In the genomic region with DNA sequence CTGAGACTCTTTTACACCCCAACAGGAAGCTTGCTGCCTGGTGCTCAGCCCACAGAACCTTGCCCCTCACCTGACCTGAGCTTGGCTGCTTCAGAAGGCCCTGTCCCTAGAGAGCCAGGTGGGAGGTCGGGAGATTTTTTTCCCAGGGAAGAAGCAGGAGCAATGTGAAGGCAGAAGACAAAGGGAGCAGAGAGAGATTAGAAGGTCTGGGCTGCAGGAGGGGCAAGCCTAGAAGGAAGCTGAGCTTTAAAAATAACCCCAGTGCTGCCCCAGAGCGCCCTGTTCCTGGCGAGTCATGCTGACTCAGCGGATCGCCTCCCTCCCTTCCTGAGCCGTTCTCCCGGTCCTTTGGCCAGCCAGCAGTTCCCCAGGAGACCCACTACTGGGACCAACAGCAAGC, we compare ENCODE assay signal across 8 mouse cellular contexts. TPM values are rescaled to one million over a fixed set of nuclear protein-coding genes. Genes with fewer than 3 reads are reported as not detected.
DNase-seq lines count a peak whose midpoint lies in the region; ATAC-seq and TF ChIP-seq lines count a peak whose summit lies in the region.

No protein-coding gene starts in this region.

- H3K4me3 ChIP-seq in thymus, adult 2 months (ENCODE audit: control insufficient read depth, insufficient read depth, low read length) = peak overlapping the region; percentile 29; the same call in 1 of the 2 replicates
- H3K4me3 ChIP-seq in embryonic facial prominence, embryonic 13.5 days = 0 out of 2 replicates have a peak overlapping the region, but pooled peaks have one; percentile 12
- peak overlapping the region; percentile 18 for H3K4me3 ChIP-seq in limb, embryonic 10.5 days
- no peak overlapping the region for H3K4me3 ChIP-seq in midbrain, embryonic 15.5 days

- intact Hi-C loops in heart, postnatal 14 days (cut with DNase I) = no loop called here
- intact Hi-C loops in left cerebral cortex, postnatal 4 days (cut with DNase I) = loop anchor here (10.0 kb wide), 1 partner anchor 85 kb away; a partner anchor contains a TSS

- DNase-seq in thymus, adult 2 months = no peak
- no peak for DNase-seq in thymus, postnatal 25 days
- DNase-seq in heart, postnatal 14 days = peak; percentile 70 to 71
- DNase-seq in limb, embryonic 10.5 days (ENCODE audit: low spot score) = no peak
- DNase-seq in left cerebral cortex, postnatal 4 days = no peak
- no peak for DNase-seq in left cerebral cortex, adult 8-10 months (ENCODE audit: low spot score in 2 of 2)

- no peak for TF ChIP-seq POLR2A in thymus, adult 2 months (IDR thresholded peaks at IDR 0.05; ENCODE audit: control insufficient read depth, extremely low read depth, insufficient read depth, low read length, poor library complexity)

- peak overlapping the region; percentile 13 for H3K27ac ChIP-seq in thymus, adult 2 months (ENCODE audit: control insufficient read depth, insufficient read depth, low read length)
- H3K27ac ChIP-seq in embryonic facial prominence, embryonic 13.5 days = peak overlapping the region; percentile 44; the same call in 1 of the 2 replicates
- H3K27ac ChIP-seq in limb, embryonic 10.5 days = peak overlapping the region; percentile 66
- peak overlapping the region; percentile 32; the same call in 1 of the 2 replicates for H3K27ac ChIP-seq in midbrain, embryonic 15.5 days

- no peaks in the 10 kb centered on the region for H3K9me3 ChIP-seq in embryonic facial prominence, embryonic 13.5 days
- H3K9me3 ChIP-seq in limb, embryonic 10.5 days (replicated peaks) = no peaks in the 10 kb centered on the region
- no peaks in the 10 kb centered on the region for H3K9me3 ChIP-seq in midbrain, embryonic 15.5 days

- H3K9ac ChIP-seq in embryonic facial prominence, embryonic 13.5 days = peak overlapping the region; percentile 59
- peak overlapping the region; percentile 23; the same call in 1 of the 2 replicates for H3K9ac ChIP-seq in midbrain, embryonic 15.5 days

- peak overlapping the region; percentile 27; the same call in 1 of the 2 replicates for H3K4me2 ChIP-seq in embryonic facial prominence, embryonic 13.5 days
- 0 out of 2 replicates have a peak overlapping the region, but pooled peaks have one; percentile 2 for H3K4me2 ChIP-seq in midbrain, embryonic 15.5 days

- TF ChIP-seq CTCF in thymus, adult 2 months (IDR thresholded peaks at IDR 0.05; ENCODE audit: borderline replicate concordance, control insufficient read depth, extremely low read depth, insufficient read depth, low read length, poor library complexity) = no peak

- peaks cover 74% of the 10 kb centered on the region for H3K4me1 ChIP-seq in thymus, adult 2 months (replicated peaks; ENCODE audit: control insufficient read depth, insufficient read depth, low read length)
- peaks cover 39% of the 10 kb centered on the region for H3K4me1 ChIP-seq in embryonic facial prominence, embryonic 13.5 days
- H3K4me1 ChIP-seq in limb, embryonic 10.5 days = peaks cover 54% of the 10 kb centered on the region
- peaks cover 43% of the 10 kb centered on the region for H3K4me1 ChIP-seq in midbrain, embryonic 15.5 days

- no peaks in the 10 kb centered on the region for H3K27me3 ChIP-seq in thymus, adult 2 months (ENCODE audit: control insufficient read depth, insufficient read depth, low read length)
- H3K27me3 ChIP-seq in embryonic facial prominence, embryonic 13.5 days = no peaks in the 10 kb centered on the region
- H3K27me3 ChIP-seq in limb, embryonic 10.5 days (ENCODE audit: low read depth, poor library complexity, severe bottlenecking) = no peaks in the 10 kb centered on the region
- no peaks in the 10 kb centered on the region for H3K27me3 ChIP-seq in midbrain, embryonic 15.5 days (replicated peaks)

- no peaks in the 10 kb centered on the region for H3K36me3 ChIP-seq in thymus, adult 2 months (ENCODE audit: control insufficient read depth, insufficient read depth, low read length)
- H3K36me3 ChIP-seq in embryonic facial prominence, embryonic 13.5 days = peaks cover 29% of the 10 kb centered on the region
- peaks cover 43% of the 10 kb centered on the region for H3K36me3 ChIP-seq in limb, embryonic 10.5 days
- peaks cover 10% of the 10 kb centered on the region; the same call in 1 of the 2 replicates for H3K36me3 ChIP-seq in midbrain, embryonic 15.5 days (replicated peaks)

- ATAC-seq in embryonic facial prominence, embryonic 13.5 days (ENCODE audit: insufficient number of reproducible peaks, insufficient read depth, low FRiP score, low TSS enrichment, low read depth) = no peak
- no peak for ATAC-seq in midbrain, embryonic 15.5 days (replicated peaks)

- 10% methylated on average over 7 of the region's 7 CpGs for WGBS in thymus, adult 2 months
- WGBS in embryonic facial prominence, embryonic 13.5 days = 36% methylated on average over 7 of the region's 7 CpGs
- WGBS in limb, embryonic 10.5 days = 51% methylated on average over 7 of the region's 7 CpGs
- WGBS in midbrain, embryonic 15.5 days = 33% methylated on average over 7 of the region's 7 CpGs

RNA-seq across cellular contexts. Expression of a gene that starts 3.5 kb away (rescaled TPM):
- 33.6 and 35.5 TPM in 2 replicates for polyA plus RNA-seq in thymus, adult 2 months (2012; rRNA removed)
- polyA plus RNA-seq in embryonic facial prominence, embryonic 13.5 days (2015; fragmentation: Nextera tagmentation; extraction: Ambion mirVana) = 22.0 and 30.0 TPM in 2 replicates
- 10 to 100 TPM; 33.7 to 41.0 TPM for total RNA-seq in heart, postnatal 14 days (2021)
- polyA plus RNA-seq in limb, embryonic 10.5 days (2016; fragmentation: Nextera tagmentation; extraction: Ambion mirVana) = 25.9 and 28.1 TPM in 2 replicates
- polyA plus RNA-seq in midbrain, embryonic 15.5 days (2015; fragmentation: Nextera tagmentation; extraction: Ambion mirVana) = 42.0 and 45.2 TPM in 2 replicates
- 10 to 100 TPM; 83.3 to 85.8 TPM for total RNA-seq in left cerebral cortex, postnatal 4 days (2021)
- total RNA-seq in left cerebral cortex, adult 8-10 months (2022) = 10 to 100 TPM; 66.8 to 77.2 (median 73.1) TPM

RNA-seq across cellular contexts. Expression of a gene that starts 4.9 kb away (rescaled TPM):
- polyA plus RNA-seq in thymus, adult 2 months (2012; rRNA removed) = 169 and 184 TPM in 2 replicates
- 26.6 and 30.0 TPM in 2 replicates for polyA plus RNA-seq in embryonic facial prominence, embryonic 13.5 days (2015; fragmentation: Nextera tagmentation; extraction: Ambion mirVana)
- 10 to 100 TPM; 10.8 to 12.3 TPM for total RNA-seq in heart, postnatal 14 days (2021)
- polyA plus RNA-seq in limb, embryonic 10.5 days (2016; fragmentation: Nextera tagmentation; extraction: Ambion mirVana) = 27.2 and 28.8 TPM in 2 replicates
- 45.8 and 48.2 TPM in 2 replicates for polyA plus RNA-seq in midbrain, embryonic 15.5 days (2015; fragmentation: Nextera tagmentation; extraction: Ambion mirVana)
- 10 to 100 TPM; 37.5 to 38.0 TPM for total RNA-seq in left cerebral cortex, postnatal 4 days (2021)
- total RNA-seq in left cerebral cortex, adult 8-10 months (2022) = 10 to 100 TPM; 30.5 to 45.3 (median 34.7) TPM

RNA-seq across cellular contexts. Expression of a gene that starts 12.2 kb away (rescaled TPM):
- 247 and 260 TPM in 2 replicates for polyA plus RNA-seq in thymus, adult 2 months (2012; rRNA removed)
- polyA plus RNA-seq in embryonic facial prominence, embryonic 13.5 days (2015; fragmentation: Nextera tagmentation; extraction: Ambion mirVana) = 150 and 152 TPM in 2 replicates
- 10 to 100 TPM; 47.7 to 49.4 TPM for total RNA-seq in heart, postnatal 14 days (2021)
- 161 and 169 TPM in 2 replicates for polyA plus RNA-seq in limb, embryonic 10.5 days (2016; fragmentation: Nextera tagmentation; extraction: Ambion mirVana)
- 222 and 233 TPM in 2 replicates for polyA plus RNA-seq in midbrain, embryonic 15.5 days (2015; fragmentation: Nextera tagmentation; extraction: Ambion mirVana)
- total RNA-seq in left cerebral cortex, postnatal 4 days (2021) = 100 to 1,000 TPM; 144 to 168 TPM
- total RNA-seq in left cerebral cortex, adult 8-10 months (2022) = 100 to 1,000 TPM; 109 to 140 (median 124) TPM

RNA-seq across cellular contexts. Expression of a gene that starts 13.7 kb away (rescaled TPM):
- polyA plus RNA-seq in thymus, adult 2 months (2012; rRNA removed) = 2.8 and 3.4 TPM in 2 replicates
- polyA plus RNA-seq in embryonic facial prominence, embryonic 13.5 days (2015; fragmentation: Nextera tagmentation; extraction: Ambion mirVana) = 27.7 and 34.9 TPM in 2 replicates
- total RNA-seq in heart, postnatal 14 days (2021) = 1 to 10 TPM; 1.9 to 2.1 TPM
- 40.6 TPM in 2 replicates for polyA plus RNA-seq in limb, embryonic 10.5 days (2016; fragmentation: Nextera tagmentation; extraction: Ambion mirVana)
- polyA plus RNA-seq in midbrain, embryonic 15.5 days (2015; fragmentation: Nextera tagmentation; extraction: Ambion mirVana) = 18.2 and 21.2 TPM in 2 replicates
- 1 to 10 TPM; 6.1 to 8.3 TPM for total RNA-seq in left cerebral cortex, postnatal 4 days (2021)
- 1 to 10 TPM; 1.5 to 2.3 (median 1.8) TPM for total RNA-seq in left cerebral cortex, adult 8-10 months (2022)

RNA-seq across cellular contexts. Expression of a gene that starts 18.0 kb away (rescaled TPM):
- 1.2 and 3.2 TPM in 2 replicates for polyA plus RNA-seq in thymus, adult 2 months (2012; rRNA removed)
- polyA plus RNA-seq in embryonic facial prominence, embryonic 13.5 days (2015; fragmentation: Nextera tagmentation; extraction: Ambion mirVana) = not detected in 2 replicates
- 10 to 100 TPM; 51.4 to 58.5 TPM for total RNA-seq in heart, postnatal 14 days (2021)
- polyA plus RNA-seq in limb, embryonic 10.5 days (2016; fragmentation: Nextera tagmentation; extraction: Ambion mirVana) = not detected in 2 replicates
- 0.90 and 1.2 TPM in 2 replicates for polyA plus RNA-seq in midbrain, embryonic 15.5 days (2015; fragmentation: Nextera tagmentation; extraction: Ambion mirVana)
- 1 to 10 TPM; 1.0 to 2.9 TPM for total RNA-seq in left cerebral cortex, postnatal 4 days (2021)
- total RNA-seq in left cerebral cortex, adult 8-10 months (2022) = 10 to 100 TPM in 3 of 4 experiments, 1 to 10 TPM in 1; 9.3 to 12.0 (median 10.7) TPM

Comparison
In these comparisons a context has a peak if more than half of its experiments do, and no peak if none do; other contexts are left out.
1. DNase-seq: peak in heart, postnatal 14 days (2 of 2); none in thymus, adult 2 months (single experiment), thymus, postnatal 25 days (single experiment), limb, embryonic 10.5 days (single experiment), left cerebral cortex, postnatal 4 days (single experiment) and left cerebral cortex, adult 8-10 months (0 of 2).
2. H3K27ac ChIP-seq: peak in every context shown above with its lines; median percentile 66 in limb, embryonic 10.5 days; 44 in embryonic facial prominence, embryonic 13.5 days; 32 in midbrain, embryonic 15.5 days; 13 in thymus, adult 2 months.